Mouse (Mus musculus) CH12.LX (cell line): ENCODE measurements around the gene Bscl2. TPM values are rescaled to one million over a fixed set of nuclear protein-coding genes. Genes with fewer than 3 reads are reported as not detected.

ENCODE experiments used
- DNase-seq: peaks from one replicate; pipeline ENCODE4 v3.0.0-alpha.2; 2013; ENCODE audit errors: extremely low read depth
- H3K27ac ChIP-seq: 2 replicates; pipeline ENCODE4 v1.5.1; 2012; ENCODE audit warnings: low read depth, mild to moderate bottlenecking, control low read depth, moderate library complexity; ENCODE audit not compliant: insufficient read depth
- H3K27me3 ChIP-seq: replicated peaks from 2 replicates; pipeline ENCODE3; 2012; ENCODE audit warnings: inconsistent platforms
- H3K36me3 ChIP-seq, 2 experiments: replicated peaks in 1 of 2; 2 replicates each; pipeline versions ENCODE3 to v1.6.1; 2012; ENCODE audit warnings: inconsistent platforms in 1 of 2, low read length in 1 of 2, mild to moderate bottlenecking in 1 of 2, mixed read lengths in 1 of 2, moderate library complexity in 1 of 2; ENCODE audit not compliant: control insufficient read depth in 1 of 2, insufficient read depth in 1 of 2
- H3K4me1 ChIP-seq, 2 experiments: 2 replicates each; pipeline ENCODE4 v1.6.1; 2012; ENCODE audit warnings: inconsistent platforms in 1 of 2, moderate library complexity in 1 of 2; ENCODE audit not compliant: insufficient read depth in 2 of 2, control insufficient read depth in 1 of 2
- H3K4me2 ChIP-seq: 2 replicates; pipeline ENCODE4 v1.6.1; 2012; ENCODE audit warnings: low read depth, mild to moderate bottlenecking, control low read depth; ENCODE audit not compliant: poor library complexity, insufficient read depth, severe bottlenecking
- H3K4me3 ChIP-seq, 3 experiments: fragments of 150-350 bp in 1 of 3; sonication (generic) in 1 of 3; replicated peaks in 1 of 3; 2 replicates each; pipeline versions ENCODE3 to v1.5.1; 2011 to 2012; ENCODE audit warnings: low read depth in 2 of 3, low read length in 2 of 3, mild to moderate bottlenecking in 2 of 3, moderate library complexity in 2 of 3, control low read depth in 1 of 3, improper control_type of control experiment in 1 of 3, inconsistent platforms in 1 of 3, mixed read lengths in 1 of 3; ENCODE audit not compliant: poor library complexity in 1 of 3
- H3K79me2 ChIP-seq: replicated peaks from 2 replicates; pipeline ENCODE4 v1.6.1; 2012; ENCODE audit warnings: mild to moderate bottlenecking, moderate library complexity; ENCODE audit not compliant: control insufficient read depth, poor library complexity, insufficient read depth, severe bottlenecking; ENCODE audit errors: extremely low read depth
- H3K9ac ChIP-seq: 2 replicates; pipeline ENCODE4 v1.6.1; 2012; ENCODE audit warnings: low read depth, mild to moderate bottlenecking, control low read depth, moderate library complexity; ENCODE audit not compliant: insufficient read depth
- H3K9me3 ChIP-seq: replicated peaks from 2 replicates; pipeline ENCODE3; 2012; ENCODE audit warnings: low read length, inconsistent platforms, mixed read lengths
- CHD1 ChIP-seq: IDR thresholded peaks from 2 replicates; pipeline ENCODE4 v1.6.1; 2012; ENCODE audit warnings: low read depth, low read length, improper control_type of control experiment, inconsistent platforms
- CHD2 ChIP-seq: IDR thresholded peaks from 2 replicates; pipeline ENCODE4 v1.6.1; 2011; ENCODE audit warnings: low read length, improper control_type of control experiment
- CTCF ChIP-seq, 2 experiments: IDR thresholded peaks in 1 of 2; conservative IDR thresholded peaks in 1 of 2; 2 replicates each; pipeline ENCODE4 v1.5.1; 2011 to 2012; ENCODE audit warnings: low read depth in 2 of 2, low read length in 2 of 2, improper control_type of control experiment in 1 of 2, inconsistent platforms in 1 of 2, mild to moderate bottlenecking in 1 of 2, moderate library complexity in 1 of 2
- EP300 ChIP-seq: IDR thresholded peaks from 2 replicates; pipeline ENCODE4 v1.6.1; 2011; ENCODE audit warnings: low read length, improper control_type of control experiment
- GABPA ChIP-seq: IDR thresholded peaks from 2 replicates; pipeline ENCODE4 v1.6.1; 2012; ENCODE audit warnings: low read depth, low read length, improper control_type of control experiment, inconsistent platforms; ENCODE audit not compliant: insufficient replicate concordance
- HCFC1 ChIP-seq: IDR thresholded peaks from 2 replicates; pipeline ENCODE4 v1.6.1; 2012; ENCODE audit warnings: low read depth, mild to moderate bottlenecking, inconsistent platforms, low read length, improper control_type of control experiment
- JUN ChIP-seq: IDR thresholded peaks from 2 replicates; pipeline ENCODE4 v1.6.1; 2011; ENCODE audit warnings: low read depth, mild to moderate bottlenecking, low read length, improper control_type of control experiment, moderate library complexity; ENCODE audit not compliant: insufficient read depth
- JUND ChIP-seq: conservative IDR thresholded peaks from 2 replicates; pipeline ENCODE4 v1.6.1; 2011; ENCODE audit warnings: low read depth, low read length, improper control_type of control experiment
- KAT2A ChIP-seq: IDR thresholded peaks from 2 replicates; pipeline ENCODE4 v1.6.1; 2012; ENCODE audit warnings: low read length, improper control_type of control experiment, inconsistent platforms; ENCODE audit not compliant: insufficient replicate concordance
- MAFK ChIP-seq: IDR thresholded peaks from 2 replicates; pipeline ENCODE4 v1.6.1; 2011; ENCODE audit warnings: low read length, improper control_type of control experiment; ENCODE audit not compliant: insufficient replicate concordance
- MAX ChIP-seq: IDR thresholded peaks from 2 replicates; pipeline ENCODE4 v1.6.1; 2011; ENCODE audit warnings: low read length, improper control_type of control experiment
- MAZ ChIP-seq: IDR thresholded peaks from 2 replicates; pipeline ENCODE4 v1.6.1; 2012; ENCODE audit warnings: low read depth, mild to moderate bottlenecking, inconsistent platforms, low read length, improper control_type of control experiment, moderate library complexity
- MEF2A ChIP-seq: IDR thresholded peaks from 2 replicates; pipeline ENCODE4 v1.6.1; 2014; ENCODE audit warnings: low read depth, mild to moderate bottlenecking, inconsistent platforms, low read length, improper control_type of control experiment, borderline replicate concordance
- MXI1 ChIP-seq: IDR thresholded peaks from 2 replicates; pipeline ENCODE4 v1.6.1; 2011; ENCODE audit warnings: mild to moderate bottlenecking, low read depth, low read length, improper control_type of control experiment
- MYC ChIP-seq: IDR thresholded peaks from 2 replicates; pipeline ENCODE4 v1.6.1; 2011; ENCODE audit warnings: low read depth, mild to moderate bottlenecking, improper control_type of control experiment, low read length
- NELFE ChIP-seq: IDR thresholded peaks from 2 replicates; pipeline ENCODE4 v1.6.1; 2011; ENCODE audit warnings: low read depth, low read length, improper control_type of control experiment
- POLR2A ChIP-seq: IDR thresholded peaks from 2 replicates; pipeline ENCODE4 v1.6.1; 2011; ENCODE audit warnings: low read depth, mild to moderate bottlenecking, improper control_type of control experiment, low read length
- POLR2AphosphoS2 ChIP-seq: IDR thresholded peaks from 2 replicates; pipeline ENCODE4 v1.6.1; 2011; ENCODE audit warnings: low read depth, low read length, improper control_type of control experiment
- RAD21 ChIP-seq: IDR thresholded peaks from 2 replicates; pipeline ENCODE4 v1.6.1; 2011; ENCODE audit warnings: low read depth, mild to moderate bottlenecking, low read length, improper control_type of control experiment, moderate library complexity
- RCOR1 ChIP-seq: conservative IDR thresholded peaks from 2 replicates; pipeline ENCODE4 v1.6.1; 2012; ENCODE audit warnings: low read depth, mild to moderate bottlenecking, inconsistent platforms, low read length, improper control_type of control experiment
- SIN3A ChIP-seq: IDR thresholded peaks from 2 replicates; pipeline ENCODE4 v1.6.1; 2012; ENCODE audit warnings: low read length, improper control_type of control experiment, inconsistent platforms
- SMC3 ChIP-seq: IDR thresholded peaks from 2 replicates; pipeline ENCODE4 v1.6.1; 2011; ENCODE audit warnings: low read depth, low read length, improper control_type of control experiment
- TBP ChIP-seq: conservative IDR thresholded peaks from 2 replicates; pipeline ENCODE4 v1.6.1; 2011; ENCODE audit warnings: low read depth, low read length, improper control_type of control experiment
- TCF12 ChIP-seq: IDR thresholded peaks from 2 replicates; pipeline ENCODE4 v1.6.1; 2014; ENCODE audit warnings: low read depth, mild to moderate bottlenecking, inconsistent platforms, low read length, improper control_type of control experiment
- UBTF ChIP-seq: IDR thresholded peaks from 2 replicates; pipeline ENCODE4 v1.6.1; 2012; ENCODE audit warnings: low read depth, mild to moderate bottlenecking, inconsistent platforms, low read length, improper control_type of control experiment, moderate library complexity
- USF2 ChIP-seq: conservative IDR thresholded peaks from 2 replicates; pipeline ENCODE4 v1.6.1; 2011; ENCODE audit warnings: low read depth, low read length, improper control_type of control experiment
- ZMIZ1 ChIP-seq: IDR thresholded peaks from 2 replicates; pipeline ENCODE4 v1.6.1; 2012; ENCODE audit warnings: low read depth, mild to moderate bottlenecking, inconsistent platforms, low read length, improper control_type of control experiment
- dilution Hi-C: fragments of 300-500 bp; cut with MboI; formaldehyde crosslinking; loops from 2 replicates; pipeline ENCODE4 v1.14.3; 2020; ENCODE audit warnings: low sequenced_read_pairs; ENCODE audit not compliant: extremely low pct_unique_long_range_greater_than_20kb, extremely low pct_ligation_motif_present
- in situ Hi-C: fragments of 300-500 bp; cut with MboI; formaldehyde crosslinking; loops from 3 replicates; pipeline ENCODE4 v1.14.3; 2019; ENCODE audit warnings: low sequenced_read_pairs, low pct_ligation_motif_present, low pct_unique_long_range_greater_than_20kb, mixed read lengths
- polyA plus RNA-seq: library from polyadenylated mRNA; unstranded; fragments of >175 nt; gene quantifications from 2 replicates; pipeline ENCODE4 v1.2.1, GENCODE M21; 2012; ENCODE audit warnings: low read depth; ENCODE audit not compliant: insufficient read length
- total RNA-seq, 2 experiments: library from RNA; depleted of rRNA; stranded (reverse); fragments of 300-350 nt in 1 of 2; fragments of >200 nt in 1 of 2; gene quantifications; 2 replicates each; pipeline ENCODE4 v1.2.3; 2012 to 2014

Bscl2 gene
- total and polyA plus RNA-seq, 3 experiments, result 30.9 to 117 (median 51.6) TPM

DNA sequence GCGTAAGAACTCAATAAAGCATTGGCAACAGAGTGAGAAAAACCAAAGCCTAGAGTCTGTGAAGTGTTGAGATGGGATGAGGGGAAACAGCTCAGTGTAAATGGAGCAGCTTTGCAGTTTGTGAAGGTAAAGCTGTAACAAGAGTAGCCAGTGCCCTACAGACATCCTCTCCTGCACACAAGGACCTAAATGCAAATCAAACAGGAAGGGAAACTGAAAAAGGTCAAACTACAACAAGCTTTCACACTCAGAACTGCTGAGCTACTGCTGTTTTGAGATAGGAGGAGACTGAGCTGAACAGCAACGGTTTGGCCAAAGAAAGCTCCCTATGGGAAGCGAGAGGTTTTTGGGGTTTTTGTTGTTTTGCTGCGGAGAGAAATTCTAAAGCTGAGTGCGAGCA lies 30.5 kb upstream of the Bscl2 start (continued):
- TF ChIP-seq GABPA, result no peak
- TF ChIP-seq USF2, result no peak
- TF ChIP-seq CHD1, result 0 out of 2 replicates have a peak, but pooled peaks have one; percentile 44
- peak; percentile 38; the same call in 1 of the 2 replicates for TF ChIP-seq MEF2A
- 0 out of 2 replicates have a peak, but pooled peaks have one; percentile 52 for TF ChIP-seq ZMIZ1
- peak; percentile 47; the same call in 1 of the 2 replicates for TF ChIP-seq POLR2A
- TF ChIP-seq CHD2, result 0 out of 2 replicates have a peak, but pooled peaks have one; percentile 15
- peak; percentile 71; the same call in 1 of the 2 replicates for TF ChIP-seq TCF12
- TF ChIP-seq SIN3A, result peak; percentile 93
- peak; percentile 42; the same call in 1 of the 2 replicates for TF ChIP-seq HCFC1
- TF ChIP-seq EP300, result peak; percentile 86
- TF ChIP-seq TBP, result no peak
- TF ChIP-seq RCOR1, result peak; percentile 52; the same call in 1 of the 2 replicates
- TF ChIP-seq JUN, result no peak
- TF ChIP-seq SMC3, result no peak; the same call in 1 of the 2 replicates
- peak; percentile 21; the same call in 1 of the 2 replicates for TF ChIP-seq MAX
- peak; percentile 46; the same call in 1 of the 2 replicates for TF ChIP-seq POLR2AphosphoS2

DNA sequence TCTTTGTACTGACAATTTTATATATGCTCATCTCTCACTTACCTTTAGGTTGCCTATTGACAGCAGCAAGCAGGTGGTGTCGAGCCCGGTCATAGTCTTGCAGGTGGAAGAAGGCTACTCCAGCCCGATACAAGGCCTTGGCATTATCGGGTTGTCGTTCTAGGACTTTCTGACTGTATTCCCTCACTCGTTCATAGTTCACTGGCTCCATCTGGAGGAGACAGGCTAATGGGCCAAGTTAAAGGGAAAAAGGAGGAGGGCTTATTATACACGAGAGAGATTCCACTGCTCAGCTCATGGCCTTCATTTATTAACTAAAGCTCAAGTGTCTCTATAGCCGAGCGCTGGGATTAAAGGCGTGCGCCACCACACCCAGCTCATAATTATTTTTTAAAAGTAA lies 21.5 kb upstream of the Bscl2 start:
- no peaks in the 10 kb centered on the region for H3K9me3 ChIP-seq
- H3K4me2 ChIP-seq, result no peak overlapping the region; the same call in 1 of the 2 replicates
- peaks cover 10 to 34% of the 10 kb centered on the region in 2 experiments for H3K4me1 ChIP-seq
- H3K36me3 ChIP-seq, result peaks cover 38 to 57% of the 10 kb centered on the region in 2 experiments
- peaks cover 48% of the 10 kb centered on the region for H3K79me2 ChIP-seq
- in situ Hi-C loops, result no loop called here
- dilution Hi-C loops, result no loop called here
- no peak overlapping the region for H3K9ac ChIP-seq
- DNase-seq, result no peak
- no peak overlapping the region for H3K4me3 ChIP-seq
- TF ChIP-seq SIN3A, result no peak
- no peak for TF ChIP-seq KAT2A
- no peak for TF ChIP-seq MYC
- no peak for TF ChIP-seq MAZ
- no peak for TF ChIP-seq UBTF
- no peak for TF ChIP-seq POLR2AphosphoS2
- TF ChIP-seq SMC3, result peak; percentile 27; the same call in 1 of the 2 replicates
- no peak for TF ChIP-seq MXI1
- peak; percentile 44 for TF ChIP-seq RAD21
- TF ChIP-seq TBP, result no peak
- TF ChIP-seq POLR2A, result no peak
- TF ChIP-seq CTCF (conservative IDR thresholded peaks at IDR 0.05 in 1 of 2, IDR thresholded peaks at IDR 0.05 in 1 of 2; ENCODE audit: low read depth in 2 of 2, low read length in 2 of 2), result peak in 1 of 2 experiments; percentile 47; a peak in 2 of 4 replicates
- TF ChIP-seq MAFK, result no peak
- TF ChIP-seq JUND, result no peak
- no peak for TF ChIP-seq NELFE
- H3K27me3 ChIP-seq, result no peaks in the 10 kb centered on the region
- H3K27ac ChIP-seq, result no peak overlapping the region
